Mouse (Mus musculus) forebrain, embryonic 14.5 days (tissue): Measurements from ENCODE around the gene Actg1. TPM values are rescaled to one million over a fixed set of nuclear protein-coding genes. Genes with fewer than 3 reads are reported as not detected.

Source experiments
- ATAC-seq: fragments of 200-750 bp; cut with Nextera tagmentation; 2 replicates; pipeline ENCODE4 v1.8.0; 2017; ENCODE audit warnings: mild to moderate bottlenecking, moderate library complexity
- DNase-seq: peaks from one replicate; pipeline ENCODE4 v3.0.0-alpha.2; 2015; ENCODE audit warnings: low spot score
- H3K27ac ChIP-seq: fragments of 300-500 bp; sonication (generic); 2 replicates; pipeline ENCODE4 v1.5.1; 2014; ENCODE audit warnings: low read depth, mild to moderate bottlenecking, control low read depth, low read length, moderate library complexity
- H3K27me3 ChIP-seq: fragments of 300-500 bp; sonication (generic); replicated peaks from 2 replicates; pipeline ENCODE4 v1.6.1; 2014; ENCODE audit warnings: low read length, control low read depth, mixed read lengths; ENCODE audit not compliant: control insufficient read depth, insufficient read depth
- H3K36me3 ChIP-seq: fragments of 300-500 bp; sonication (generic); 2 replicates; pipeline ENCODE4 v1.6.1; 2014; ENCODE audit warnings: low read length, control low read depth; ENCODE audit not compliant: control insufficient read depth, insufficient read depth
- H3K4me1 ChIP-seq: fragments of 300-500 bp; sonication (generic); 2 replicates; pipeline ENCODE4 v1.6.1; 2014; ENCODE audit warnings: antibody characterized with exemption, low read length, control low read depth; ENCODE audit not compliant: control insufficient read depth, insufficient read depth
- H3K4me2 ChIP-seq: fragments of 300-500 bp; sonication (generic); 2 replicates; pipeline ENCODE4 v1.6.1; 2014; ENCODE audit warnings: mild to moderate bottlenecking, control low read depth, low read length
- H3K4me3 ChIP-seq: fragments of 300-500 bp; sonication (generic); 2 replicates; pipeline ENCODE4 v1.5.1; 2014; ENCODE audit warnings: low read depth, low read length, control low read depth
- H3K9ac ChIP-seq: fragments of 300-500 bp; sonication (generic); 2 replicates; pipeline ENCODE4 v1.6.1; 2014; ENCODE audit warnings: mild to moderate bottlenecking, low read length, control low read depth, moderate library complexity
- H3K9me3 ChIP-seq: fragments of 300-500 bp; sonication (generic); replicated peaks from 2 replicates; pipeline ENCODE4 v1.6.1; 2016; ENCODE audit warnings: low read length, control low read depth, mixed read lengths; ENCODE audit not compliant: control insufficient read depth
- WGBS: fragments of 180-500 bp; shearing (Covaris S2); extraction: QIAGEN DNeasy Blood & Tissue Kit; methylation state at CpG from one replicate; pipeline ENCODE4 v1.1.7; 2014; 5-methylcytosine and 5-hydroxymethylcytosine counted together
- polyA plus RNA-seq: library from polyadenylated mRNA; unstranded; fragments of >200 nt; fragmentation: Nextera tagmentation; extraction: Ambion mirVana; gene quantifications from 2 replicates; pipeline ENCODE4 v1.2.1, GENCODE M21; 2014

Gene Actg1
- polyA plus RNA-seq, 1 experiment from 2014 or later, result 3,852 TPM

DNA sequence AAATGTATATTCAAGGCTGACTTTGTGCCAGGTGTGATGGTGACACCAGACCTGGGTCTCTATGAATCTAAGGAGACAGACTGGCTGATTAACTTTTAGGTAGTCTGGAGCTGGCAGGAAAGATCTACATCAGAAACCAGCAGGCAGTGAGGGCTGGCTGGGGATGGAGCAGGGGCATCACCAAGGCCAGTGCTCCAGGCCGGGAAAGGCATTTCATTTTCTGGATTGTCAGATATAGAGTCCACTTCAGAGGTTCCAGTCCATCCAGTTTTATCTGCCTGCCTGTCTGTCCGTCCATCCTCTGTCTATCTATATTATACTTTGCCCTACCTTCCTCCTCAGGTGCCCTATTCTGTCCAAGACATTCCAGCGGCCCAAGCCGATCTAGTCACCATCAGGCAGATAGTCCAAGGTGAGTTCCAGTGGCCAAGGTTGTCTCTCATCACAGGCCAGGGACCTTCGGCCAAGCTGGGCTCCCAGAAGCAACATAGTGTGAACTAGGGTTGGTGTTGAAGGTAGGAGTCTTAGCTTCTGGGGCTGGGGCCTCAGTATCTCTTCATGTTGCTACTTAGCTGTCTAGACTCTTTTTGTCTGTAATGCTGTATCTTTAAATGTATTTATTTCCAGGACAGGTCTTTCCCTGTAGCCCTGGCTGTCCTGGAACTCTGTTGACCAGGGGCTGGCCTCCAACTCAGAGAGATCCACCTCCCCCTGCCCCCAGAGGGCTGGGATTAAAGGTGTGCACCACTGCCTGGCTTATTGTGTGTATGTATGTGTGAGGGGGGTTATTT, 4.6 kb downstream of the Actg1 start:
- no peak overlapping the region for H3K4me2 ChIP-seq
- peaks cover 4% of the 10 kb centered on the region; the same call in 1 of the 2 replicates for H3K4me1 ChIP-seq
- 0 out of 2 replicates have a peak overlapping the region, but pooled peaks have one; percentile 22 for H3K27ac ChIP-seq
- H3K27me3 ChIP-seq, result no peaks in the 10 kb centered on the region
- no peaks in the 10 kb centered on the region for H3K9me3 ChIP-seq
- peaks cover 23% of the 10 kb centered on the region for H3K36me3 ChIP-seq
- no peak overlapping the region for H3K9ac ChIP-seq
- WGBS, result 84% methylated on average over 5 of the region's 5 CpGs
- ATAC-seq, result no peak
- DNase-seq, result no peak
- no peak overlapping the region for H3K4me3 ChIP-seq

DNA sequence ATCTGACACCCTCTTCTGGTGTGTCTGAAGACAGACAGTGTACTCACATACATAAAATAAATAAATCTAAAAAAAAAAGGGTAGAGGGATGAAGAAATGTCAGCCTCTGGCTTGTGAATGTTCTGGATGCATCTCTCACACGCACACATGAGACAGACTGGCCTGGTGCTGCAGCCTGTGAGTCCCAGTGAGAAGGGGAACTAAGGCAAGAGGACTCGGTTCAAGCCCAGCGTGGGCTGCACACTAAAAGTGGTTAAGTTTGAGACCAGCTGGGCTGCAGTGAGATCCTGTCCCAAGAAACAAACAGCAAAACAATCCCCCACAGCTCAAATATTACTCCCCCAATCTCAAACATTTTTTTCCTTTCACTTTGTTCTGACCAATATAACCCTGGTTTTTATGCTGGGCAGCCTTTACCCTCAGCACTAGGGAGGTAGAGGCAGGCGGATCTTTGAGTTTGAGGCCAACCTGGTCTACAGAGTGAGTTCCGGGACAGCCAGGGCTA, 5.6 kb downstream of the Actg1 start:
- Histone ChIP-seq H3K36me3 (peaks cover 23% of the 10 kb centered on the region), H3K4me1 (peaks cover 4% of the 10 kb centered on the region; the same call in 1 of the 2 replicates), H3K27ac (no peak overlapping the region), H3K9me3 (no peaks in the 10 kb centered on the region), H3K4me3 (no peak overlapping the region), H3K4me2 (no peak overlapping the region), H3K27me3 (no peaks in the 10 kb centered on the region), H3K9ac (no peak overlapping the region)
- ATAC-seq (no peak), DNase-seq (no peak)
- WGBS, result 90% methylated on average over 5 of the region's 5 CpGs

DNA sequence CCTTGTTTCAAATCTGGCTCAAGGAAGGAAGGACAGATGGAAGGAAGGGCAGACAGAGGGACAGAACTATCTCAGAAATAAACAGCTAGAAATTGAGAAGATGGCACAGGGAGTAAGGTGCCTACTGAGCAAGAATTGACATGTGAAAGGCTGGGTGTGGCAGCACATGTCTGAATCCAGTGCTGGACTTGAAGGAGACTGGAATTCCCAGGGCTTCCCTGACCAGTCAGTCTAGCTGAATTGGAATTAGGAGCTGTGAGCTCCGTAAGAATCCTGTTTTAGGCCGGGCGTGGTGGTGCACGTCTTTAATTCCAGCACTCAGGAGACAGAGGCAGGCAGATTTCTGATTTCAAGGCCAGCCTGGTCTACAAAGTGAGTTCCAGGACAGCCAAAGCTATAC, 6.7 kb downstream of the Actg1 start:
- Histone ChIP-seq H3K4me2 (no peak overlapping the region), H3K9me3 (no peaks in the 10 kb centered on the region), H3K4me1 (peaks cover 4% of the 10 kb centered on the region; the same call in 1 of the 2 replicates), H3K9ac (no peak overlapping the region), H3K4me3 (no peak overlapping the region), H3K27me3 (no peaks in the 10 kb centered on the region), H3K27ac (no peak overlapping the region), H3K36me3 (peaks cover 17% of the 10 kb centered on the region)
- WGBS, result 88% methylated on average over 4 of the region's 4 CpGs
- no peak for DNase-seq
- no peak for ATAC-seq

DNA sequence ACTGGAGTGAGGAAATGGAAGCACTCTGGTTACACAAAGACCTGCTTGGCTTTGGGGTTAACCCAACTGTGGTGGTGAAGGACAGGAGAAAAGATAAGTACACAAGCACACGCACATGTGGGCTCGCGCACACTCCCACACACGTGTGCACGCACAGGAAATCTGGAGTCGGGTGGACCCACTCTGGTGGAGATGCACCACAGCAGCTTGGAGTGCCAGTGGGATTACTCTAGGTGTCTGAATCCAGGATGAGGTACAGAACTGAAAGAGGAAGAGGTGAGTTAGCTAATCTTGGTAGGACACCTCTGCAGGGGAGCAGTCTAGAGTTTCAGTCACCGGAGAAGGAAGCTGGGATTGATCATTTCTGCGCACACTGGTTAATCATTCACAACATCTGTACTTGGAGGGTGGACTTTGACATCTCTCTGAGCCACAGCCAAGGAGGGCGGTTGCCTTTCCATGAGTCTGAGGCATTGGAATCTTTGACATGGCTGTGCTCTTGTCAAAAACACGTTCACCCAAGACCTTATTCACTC, 8.3 kb downstream of the Actg1 start:
- H3K4me2 ChIP-seq, result no peak overlapping the region
- H3K9me3 ChIP-seq, result no peaks in the 10 kb centered on the region
- 88% methylated on average over 10 of the region's 10 CpGs for WGBS
- no peak overlapping the region for H3K4me3 ChIP-seq
- no peak for ATAC-seq
- no peak for DNase-seq
- no peak overlapping the region for H3K27ac ChIP-seq
- peaks cover under 1% of the 10 kb centered on the region; the same call in 1 of the 2 replicates for H3K4me1 ChIP-seq
- H3K27me3 ChIP-seq, result no peaks in the 10 kb centered on the region
- no peak overlapping the region for H3K9ac ChIP-seq
- peaks cover 7% of the 10 kb centered on the region for H3K36me3 ChIP-seq

DNA sequence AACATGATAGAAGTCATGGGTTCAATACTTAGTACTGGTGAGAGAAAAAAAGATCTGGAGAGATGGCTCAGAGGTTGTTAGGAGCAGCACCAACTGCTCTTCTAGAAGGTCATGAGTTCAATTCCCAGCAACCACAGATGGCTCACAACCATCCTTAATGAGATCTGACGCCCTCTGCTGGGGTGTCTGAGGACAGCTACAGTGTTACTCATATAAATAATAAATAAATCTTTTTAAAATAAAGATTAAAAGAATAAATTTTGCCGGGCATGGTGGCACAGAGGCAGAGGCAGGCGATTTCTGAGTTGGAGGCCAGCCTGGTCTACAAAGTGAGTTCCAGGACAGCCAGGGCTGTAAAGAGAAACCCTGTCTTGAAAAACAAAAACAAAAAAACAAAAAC, 9.6 kb downstream of the Actg1 start:
- Histone ChIP-seq H3K9me3 (no peaks in the 10 kb centered on the region), H3K4me2 (no peak overlapping the region), H3K27me3 (no peaks in the 10 kb centered on the region), H3K27ac (no peak overlapping the region), H3K9ac (no peak overlapping the region), H3K36me3 (0 out of 2 replicates have a peak, but pooled peaks cover 3% of the 10 kb centered on the region), H3K4me1 (no peaks in the 10 kb centered on the region), H3K4me3 (no peak overlapping the region)
- ATAC-seq, result no peak
- DNase-seq, result no peak
- WGBS, result 70% methylated on average over 3 of the region's 3 CpGs

DNA sequence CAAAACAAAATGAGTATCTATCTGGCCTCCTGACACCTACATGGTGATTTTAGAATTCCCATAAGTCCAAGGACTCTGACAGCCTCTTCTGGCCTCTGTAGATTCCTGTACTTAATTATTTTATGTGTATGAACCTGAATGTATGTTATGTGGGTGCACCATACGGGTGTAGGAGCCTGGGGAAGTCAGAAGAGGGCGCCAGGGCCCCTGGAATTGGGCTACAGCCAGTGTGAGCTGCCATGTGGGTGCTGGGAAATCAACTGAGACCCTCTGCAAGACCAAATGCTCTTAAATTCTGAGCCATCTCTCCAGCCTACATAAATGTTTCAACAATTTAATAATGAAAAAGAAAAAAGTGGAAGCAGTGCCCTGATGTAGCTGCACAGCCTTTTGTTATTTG, 10.9 kb downstream of the Actg1 start:
- Histone ChIP-seq H3K9ac (no peak overlapping the region), H3K4me3 (no peak overlapping the region), H3K36me3 (no peaks in the 10 kb centered on the region), H3K27me3 (no peaks in the 10 kb centered on the region), H3K4me2 (no peak overlapping the region), H3K4me1 (no peaks in the 10 kb centered on the region), H3K9me3 (no peaks in the 10 kb centered on the region), H3K27ac (no peak overlapping the region)
- DNase-seq, result no peak
- 29% methylated on average over 2 of the region's 2 CpGs for WGBS
- ATAC-seq, result no peak

DNA sequence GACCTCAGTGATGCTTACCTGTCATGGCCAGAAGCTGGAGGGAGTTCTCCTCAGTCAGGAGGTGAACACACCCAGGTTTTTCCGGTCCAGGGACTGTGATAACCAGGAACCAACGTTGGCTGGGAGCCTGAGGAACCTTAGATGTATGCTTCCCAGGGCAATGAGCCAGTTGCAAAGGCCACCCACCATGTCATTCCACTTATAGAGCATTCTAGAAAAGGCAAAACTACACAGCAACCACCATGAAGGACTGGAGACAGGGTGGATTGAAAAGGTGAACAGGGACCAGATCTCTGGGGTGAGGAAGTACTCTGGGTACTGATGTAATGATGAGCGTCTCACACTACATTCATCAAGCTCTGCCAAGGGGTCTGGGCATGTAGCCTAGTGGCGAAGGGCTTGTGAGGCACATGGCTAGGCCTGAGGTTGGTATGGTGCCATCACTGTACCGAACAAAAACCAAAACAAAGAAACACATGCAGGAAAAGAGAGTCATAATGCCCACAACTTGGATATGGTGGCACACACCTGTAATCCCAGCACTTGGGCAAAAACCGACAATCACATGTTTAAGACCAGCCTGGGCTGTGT, 12.8 kb downstream of the Actg1 start:
- H3K36me3 ChIP-seq, result no peaks in the 10 kb centered on the region
- no peaks in the 10 kb centered on the region for H3K27me3 ChIP-seq
- no peak overlapping the region for H3K27ac ChIP-seq
- no peak for ATAC-seq
- H3K9ac ChIP-seq, result no peak overlapping the region
- 79% methylated on average over 6 of the region's 6 CpGs for WGBS
- H3K4me1 ChIP-seq, result no peaks in the 10 kb centered on the region
- no peaks in the 10 kb centered on the region for H3K9me3 ChIP-seq
- no peak for DNase-seq
- no peak overlapping the region for H3K4me2 ChIP-seq
- no peak overlapping the region for H3K4me3 ChIP-seq

DNA sequence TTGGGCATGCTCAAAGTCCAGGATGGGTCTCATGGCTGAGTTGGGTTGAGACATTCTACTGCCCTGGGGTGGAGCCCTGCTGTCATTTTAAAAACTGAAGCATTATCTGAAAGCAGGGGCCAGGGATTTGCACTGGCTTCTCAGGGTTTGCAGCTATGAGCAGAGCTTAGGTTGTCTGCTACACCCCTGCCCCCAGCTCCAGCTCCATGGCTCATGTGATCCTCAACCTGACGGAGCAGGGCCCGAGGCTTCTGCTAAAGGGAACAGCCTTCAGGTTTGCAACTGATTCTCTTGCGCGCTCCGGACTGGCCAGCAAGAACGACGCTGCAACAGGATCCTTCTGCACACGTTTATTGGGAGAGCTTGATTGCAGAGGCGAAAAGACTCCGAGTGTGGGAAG, 28.2 kb downstream of the Actg1 start:
- H3K4me1 ChIP-seq, result peaks cover 13% of the 10 kb centered on the region
- no peak overlapping the region for H3K4me3 ChIP-seq
- no peak for ATAC-seq
- DNase-seq, result no peak
- no peaks in the 10 kb centered on the region for H3K27me3 ChIP-seq
- no peaks in the 10 kb centered on the region for H3K36me3 ChIP-seq
- H3K27ac ChIP-seq, result no peak overlapping the region
- H3K9me3 ChIP-seq, result no peaks in the 10 kb centered on the region
- WGBS, result 96% methylated on average over 10 of the region's 10 CpGs
- no peak overlapping the region for H3K9ac ChIP-seq
- no peak overlapping the region for H3K4me2 ChIP-seq

DNA sequence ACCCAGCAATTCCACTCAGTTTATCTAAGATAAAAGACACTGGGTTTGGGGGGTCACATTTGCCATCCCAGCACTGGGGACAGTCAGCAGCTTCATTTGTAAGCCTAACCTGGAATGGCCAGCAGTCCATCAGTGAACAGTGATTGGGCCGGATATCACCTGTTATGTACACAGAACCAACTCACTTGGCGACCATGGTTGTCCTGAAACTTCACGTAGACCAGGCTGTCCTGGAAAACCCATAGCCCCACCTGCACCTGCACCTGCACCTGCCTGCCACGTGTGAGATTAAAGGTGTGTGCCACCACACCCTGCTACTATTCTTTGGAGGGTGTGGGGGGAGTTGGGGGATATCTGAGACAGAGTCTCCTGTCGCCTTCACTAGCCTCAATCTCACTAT, 29.0 kb downstream of the Actg1 start:
- ATAC-seq, result no peak
- Histone ChIP-seq H3K27me3 (no peaks in the 10 kb centered on the region), H3K27ac (no peak overlapping the region), H3K4me3 (no peak overlapping the region), H3K4me1 (peaks cover 19% of the 10 kb centered on the region), H3K9ac (no peak overlapping the region), H3K36me3 (no peaks in the 10 kb centered on the region), H3K9me3 (no peaks in the 10 kb centered on the region), H3K4me2 (no peak overlapping the region)
- DNase-seq, result no peak
- 89% methylated on average over 5 of the region's 5 CpGs for WGBS
